Mouse (Mus musculus): Measurements from ENCODE around the gene Kcnq1.

GRCm38 (mm10) chr7:143467714-143468113, 361.6 kb downstream of the Kcnq1 start:
- TF ChIP-seq CTCF (IDR thresholded peaks at IDR 0.05; ENCODE audit: extremely low read depth, insufficient read depth, low read length), result no peak
- no peak for TF ChIP-seq POLR2A (IDR thresholded peaks at IDR 0.05; ENCODE audit: extremely low read depth, insufficient read depth, low read length)
